Mouse (Mus musculus) granulocyte monocyte progenitor cell, adult 5-6 weeks (primary cell): Measurements from ENCODE around the gene Tomm5. TPM values are rescaled to one million over a fixed set of nuclear protein-coding genes. Genes with fewer than 3 reads are reported as not detected.

Experiments used
- ATAC-seq: replicated peaks from 2 replicates; pipeline ENCODE4 v1.8.0; 2016; ENCODE audit warnings: mild to moderate bottlenecking, moderate TSS enrichment, inconsistent platforms; ENCODE audit not compliant: poor library complexity, severe bottlenecking
- total RNA-seq, 2 experiments: library from RNA; stranded (forward) in 1 of 2; stranded (reverse) in 1 of 2; fragments of 200-712, 200-1000 nt in 1 of 2; fragments of >200 nt in 1 of 2; fragmentation: Nextera tagmentation in 1 of 2; gene quantifications; 2 replicates each; pipeline ENCODE4 v1.2.3; 2014 to 2017

The Tomm5 gene
- total RNA-seq, 2 experiments from 2014 or later: 250 to 413 TPM

DNA sequence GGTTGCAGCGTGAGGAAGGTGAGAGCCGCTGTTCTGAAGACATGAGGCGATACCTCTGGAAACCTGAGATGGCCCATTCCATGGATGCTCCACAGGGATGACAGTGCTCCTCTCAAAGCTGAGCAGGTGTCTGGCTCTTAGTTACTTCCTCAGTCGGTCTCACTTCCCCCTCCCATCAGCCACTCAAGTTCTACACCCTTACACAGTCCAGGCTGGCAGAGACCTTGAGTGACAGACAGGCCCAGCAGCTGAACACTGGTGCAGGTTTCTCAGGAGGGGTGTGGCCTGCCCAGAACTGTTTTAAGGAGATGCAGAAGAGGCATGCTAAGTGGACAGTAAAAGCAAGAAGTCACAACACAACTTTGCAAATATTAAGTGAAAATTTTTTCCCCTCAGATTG lies 40.2 kb downstream of the Tomm5 start:
- ATAC-seq: peak; percentile 73

DNA sequence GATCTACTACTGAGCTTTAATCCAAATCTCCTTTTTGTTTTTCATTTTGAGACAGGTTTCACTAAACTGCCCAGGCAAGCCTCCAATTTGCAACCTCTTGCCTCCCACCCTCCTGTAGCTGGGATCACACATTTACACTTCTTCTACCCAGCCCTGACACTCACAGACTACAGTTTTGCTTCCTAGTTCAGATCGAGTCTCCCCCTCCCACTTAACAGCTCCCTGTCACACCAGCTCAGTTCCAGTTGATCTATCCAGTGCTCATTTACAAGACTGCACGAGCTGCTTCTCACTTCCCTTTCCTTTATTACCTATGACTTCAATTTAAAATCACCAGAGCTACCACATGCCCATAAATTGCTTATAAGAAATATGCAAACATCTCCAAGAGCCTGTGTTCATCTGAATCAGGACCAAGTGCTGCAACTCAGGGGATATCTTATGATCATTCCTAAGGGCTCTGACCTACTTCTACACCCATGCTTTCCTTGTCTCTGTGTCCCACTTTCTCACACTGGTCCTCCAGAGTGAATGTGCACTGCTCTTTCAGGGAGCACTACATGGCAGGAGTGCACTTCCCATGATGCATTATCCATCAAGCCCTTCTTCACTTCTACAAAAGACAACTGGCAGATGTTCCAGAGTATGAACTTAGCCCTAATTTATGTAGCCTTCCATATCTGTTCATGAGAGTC lies 41.7 kb downstream of the Tomm5 start:
- ATAC-seq: 0 out of 2 replicates have a peak, but pooled peaks have one; percentile 9

- no peak for ATAC-seq
Measured at GRCm38 (mm10) chr4:45064577-45064976, 43.3 kb downstream of the Tomm5 start.

DNA sequence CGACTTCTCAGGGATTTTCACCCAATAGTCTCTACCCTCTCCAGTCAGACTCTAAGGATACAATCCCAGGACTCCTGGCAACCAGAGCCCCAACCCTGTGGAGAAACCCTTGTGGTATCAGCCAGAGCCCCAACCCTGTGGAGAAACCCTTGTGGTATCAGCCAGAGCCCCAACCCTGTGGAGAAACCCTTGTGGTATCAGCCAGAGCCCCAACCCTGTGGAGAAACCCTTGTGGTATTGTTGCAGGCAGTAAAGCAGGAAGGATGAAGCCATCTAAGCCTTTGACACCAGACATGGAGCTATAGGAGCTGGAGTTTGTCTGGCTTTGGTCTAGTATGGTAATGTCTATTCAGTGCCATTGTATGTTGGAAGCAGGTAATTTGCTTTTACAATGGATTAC lies 44.1 kb downstream of the Tomm5 start:
- peak; percentile 96 for ATAC-seq

GRCm38 (mm10) chr4:45055451-45055850 lies 52.5 kb downstream of the Tomm5 start:
- no peak for ATAC-seq

Other genes starting within 250 kb of the Tomm5 start
- 12.4 and 14.1 TPM in 2 replicates for gene Grhpr, start 126.7 kb downstream of the Tomm5 start, total RNA-seq (2014; fragmentation: Nextera tagmentation)
- gene Grhpr, start 126.7 kb downstream of the Tomm5 start, total RNA-seq (2017): 8.5 and 10.3 TPM in 2 replicates
- 10.0 and 12.2 TPM in 2 replicates for gene Zbtb5, start 95.7 kb downstream of the Tomm5 start, total RNA-seq (2014; fragmentation: Nextera tagmentation)
- 9.0 and 9.3 TPM in 2 replicates for gene Zbtb5, start 95.7 kb downstream of the Tomm5 start, total RNA-seq (2017)
- gene Polr1e, start 89.5 kb downstream of the Tomm5 start, total RNA-seq (2014; fragmentation: Nextera tagmentation): 34.6 and 70.2 TPM in 2 replicates
- 60.8 and 64.1 TPM in 2 replicates for gene Polr1e, start 89.5 kb downstream of the Tomm5 start, total RNA-seq (2017)
- gene Fbxo10, start 23.5 kb downstream of the Tomm5 start, total RNA-seq (2014; fragmentation: Nextera tagmentation): 1.2 and 1.5 TPM in 2 replicates
- gene Fbxo10, start 23.5 kb downstream of the Tomm5 start, total RNA-seq (2017): 0.93 and 1.8 TPM in 2 replicates
- not detected in 2 replicates for gene Frmpd1, start 76.8 kb upstream of the Tomm5 start, total RNA-seq (2014; fragmentation: Nextera tagmentation)
- gene Frmpd1, start 76.8 kb upstream of the Tomm5 start, total RNA-seq (2017): not detected in 2 replicates
- gene Trmt10b, start 189.0 kb upstream of the Tomm5 start, total RNA-seq (2014; fragmentation: Nextera tagmentation): 10.5 and 19.3 TPM in 2 replicates
- gene Trmt10b, start 189.0 kb upstream of the Tomm5 start, total RNA-seq (2017): 15.2 and 25.6 TPM in 2 replicates
- 11.2 and 20.1 TPM in 2 replicates for gene Dcaf10, start 234.0 kb upstream of the Tomm5 start, total RNA-seq (2014; fragmentation: Nextera tagmentation)
- 10.1 and 14.8 TPM in 2 replicates for gene Dcaf10, start 234.0 kb upstream of the Tomm5 start, total RNA-seq (2017)
- 67.2 and 71.0 TPM in 2 replicates for gene Exosc3, start 234.6 kb upstream of the Tomm5 start, total RNA-seq (2014; fragmentation: Nextera tagmentation)
- gene Exosc3, start 234.6 kb upstream of the Tomm5 start, total RNA-seq (2017): 164 and 182 TPM in 2 replicates